Mouse (Mus musculus) neural tube, embryonic 13.5 days (tissue): ENCODE results near the gene Atp1a4. TPM values are rescaled to one million over a fixed set of nuclear protein-coding genes. Genes with fewer than 3 reads are reported as not detected.

ENCODE experiments used
- ATAC-seq: fragments of 200-750 bp; cut with Nextera tagmentation; 2 replicates; pipeline ENCODE4 v1.8.0; 2017; ENCODE audit warnings: low read depth, mild to moderate bottlenecking, moderate TSS enrichment, moderate library complexity
- H3K27ac ChIP-seq: fragments of 300-500 bp; sonication (generic); replicated peaks from 2 replicates; pipeline ENCODE4 v1.5.1; 2015; ENCODE audit warnings: moderate library complexity, mild to moderate bottlenecking, inconsistent platforms
- H3K27me3 ChIP-seq: fragments of 300-500 bp; sonication (generic); 2 replicates; pipeline ENCODE4 v1.6.1; 2015; ENCODE audit warnings: mild to moderate bottlenecking, inconsistent platforms
- H3K36me3 ChIP-seq: fragments of 300-500 bp; sonication (generic); 2 replicates; pipeline ENCODE4 v1.6.1; 2015; ENCODE audit warnings: mild to moderate bottlenecking, inconsistent platforms
- H3K4me1 ChIP-seq: fragments of 300-500 bp; sonication (generic); replicated peaks from 2 replicates; pipeline ENCODE4 v1.6.1; 2015; ENCODE audit warnings: inconsistent platforms
- H3K4me2 ChIP-seq: fragments of 300-500 bp; sonication (generic); 2 replicates; pipeline ENCODE4 v1.6.1; 2015; ENCODE audit warnings: inconsistent platforms, mild to moderate bottlenecking, moderate library complexity
- H3K4me3 ChIP-seq: fragments of 300-500 bp; sonication (generic); 2 replicates; pipeline ENCODE4 v1.5.1; 2015; ENCODE audit warnings: mild to moderate bottlenecking, inconsistent platforms
- H3K9ac ChIP-seq: fragments of 300-500 bp; sonication (generic); 2 replicates; pipeline ENCODE4 v1.6.1; 2015; ENCODE audit warnings: moderate library complexity, mild to moderate bottlenecking, inconsistent platforms
- H3K9me3 ChIP-seq: fragments of 300-500 bp; sonication (generic); 2 replicates; pipeline ENCODE4 v1.6.1; 2016; ENCODE audit warnings: inconsistent platforms
- WGBS: fragments of 180-500 bp; shearing (Covaris S2); methylation state at CpG from one replicate; pipeline ENCODE4 v1.1.7; 2015; 5-methylcytosine and 5-hydroxymethylcytosine counted together
- polyA plus RNA-seq: library from polyadenylated mRNA; unstranded; fragments of >200 nt; fragmentation: Nextera tagmentation; extraction: Ambion mirVana; gene quantifications from 2 replicates; pipeline ENCODE4 v1.2.1, GENCODE M21; 2015

Atp1a4 gene
- not detected in 2 replicates for polyA plus RNA-seq

DNA sequence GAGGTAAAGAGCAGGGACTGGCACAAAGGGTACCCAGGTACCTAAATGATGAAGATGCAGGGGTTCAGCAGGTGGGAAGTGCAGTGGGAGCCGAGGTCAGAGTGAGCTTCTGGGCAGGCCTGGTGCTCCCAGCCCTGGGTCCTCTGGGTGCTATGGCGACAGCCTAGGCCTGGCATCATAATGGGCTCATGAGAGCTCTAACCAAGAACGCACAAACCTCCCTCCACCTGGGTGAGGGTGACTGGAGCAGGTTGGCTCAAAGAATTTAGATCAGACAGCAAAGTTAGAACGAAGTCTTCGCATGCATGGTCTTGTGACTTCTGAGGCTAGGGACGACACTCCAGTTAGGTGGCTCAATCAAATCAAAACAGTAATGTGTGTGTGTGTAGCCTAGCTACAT, at the start of gene Atp1a4:
Atp1a4 (minus strand) TSS at position 101 of the 400 bp plus-strand sequence.
- H3K36me3 ChIP-seq: no peaks in the 10 kb centered on the region
- WGBS: 92% methylated on average over 6 of the region's 6 CpGs
- H3K4me3 ChIP-seq: no peak within 1 kb of the TSS
- no peaks in the 10 kb centered on the region for H3K27me3 ChIP-seq
- no peak for ATAC-seq
- H3K4me1 ChIP-seq: peaks cover 13% of the 10 kb centered on the region
- H3K9ac ChIP-seq: no peak within 1 kb of the TSS
- H3K27ac ChIP-seq: no peak within 1 kb of the TSS
- no peak within 1 kb of the TSS for H3K4me2 ChIP-seq
- H3K9me3 ChIP-seq: no peaks in the 10 kb centered on the region

DNA sequence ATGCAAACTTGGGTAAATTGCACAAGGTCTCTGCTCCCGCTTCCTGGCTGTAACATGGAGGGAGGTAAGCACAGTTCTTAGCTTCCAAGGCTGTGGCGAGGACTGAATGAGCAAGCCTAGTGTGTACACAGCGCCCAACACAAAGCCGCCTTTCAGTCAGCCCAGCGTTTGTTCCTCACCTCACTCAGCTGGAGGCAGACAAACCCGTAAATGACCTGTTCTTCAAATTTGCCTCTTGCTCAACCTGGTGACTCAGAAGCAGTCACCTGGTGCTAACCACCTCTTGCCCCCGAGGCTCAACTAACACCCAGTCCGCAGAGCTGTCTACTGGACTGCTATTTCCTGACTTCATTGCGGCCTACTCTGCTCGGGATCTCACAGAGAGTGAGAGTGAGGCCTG, 49.7 kb upstream of the Atp1a4 start:
- no peak overlapping the region for H3K4me3 ChIP-seq
- no peaks in the 10 kb centered on the region for H3K9me3 ChIP-seq
- no peak overlapping the region for H3K9ac ChIP-seq
- 57% methylated on average over 10 of the region's 10 CpGs for WGBS
- no peak overlapping the region for H3K4me2 ChIP-seq
- no peak for ATAC-seq
- peaks cover 50% of the 10 kb centered on the region for H3K4me1 ChIP-seq
- no peaks in the 10 kb centered on the region for H3K36me3 ChIP-seq
- H3K27me3 ChIP-seq: no peaks in the 10 kb centered on the region
- H3K27ac ChIP-seq: peak overlapping the region; percentile 29; the same call in 1 of the 2 replicates

DNA sequence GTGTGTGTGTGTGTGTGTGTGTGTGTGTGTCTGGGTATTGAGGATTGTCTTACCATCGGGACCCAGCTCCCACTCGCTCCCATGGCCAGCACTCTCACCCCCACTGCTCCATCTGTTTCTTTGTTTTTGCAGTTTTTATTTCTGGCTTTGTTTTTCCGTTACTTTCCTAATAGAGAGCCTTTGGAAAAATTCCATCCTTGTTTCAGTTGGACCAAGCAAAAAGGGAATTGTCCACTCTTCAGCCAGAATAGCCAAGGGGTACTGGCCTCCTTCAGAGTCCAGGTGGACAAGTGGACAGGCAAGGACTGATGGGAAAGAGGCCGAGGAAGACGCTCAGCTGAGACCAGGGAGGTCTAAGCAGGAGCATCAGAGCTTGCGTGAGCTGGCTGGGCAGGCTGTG, 48.7 kb upstream of the Atp1a4 start:
- Histone ChIP-seq H3K4me2 (no peak overlapping the region), H3K36me3 (no peaks in the 10 kb centered on the region), H3K27me3 (no peaks in the 10 kb centered on the region), H3K4me3 (no peak overlapping the region), H3K4me1 (peaks cover 54% of the 10 kb centered on the region), H3K27ac (0 out of 2 replicates have a peak overlapping the region, but pooled peaks have one; percentile 38), H3K9ac (no peak overlapping the region), H3K9me3 (no peaks in the 10 kb centered on the region)
- no peak for ATAC-seq
- 84% methylated on average over 6 of the region's 6 CpGs for WGBS

DNA sequence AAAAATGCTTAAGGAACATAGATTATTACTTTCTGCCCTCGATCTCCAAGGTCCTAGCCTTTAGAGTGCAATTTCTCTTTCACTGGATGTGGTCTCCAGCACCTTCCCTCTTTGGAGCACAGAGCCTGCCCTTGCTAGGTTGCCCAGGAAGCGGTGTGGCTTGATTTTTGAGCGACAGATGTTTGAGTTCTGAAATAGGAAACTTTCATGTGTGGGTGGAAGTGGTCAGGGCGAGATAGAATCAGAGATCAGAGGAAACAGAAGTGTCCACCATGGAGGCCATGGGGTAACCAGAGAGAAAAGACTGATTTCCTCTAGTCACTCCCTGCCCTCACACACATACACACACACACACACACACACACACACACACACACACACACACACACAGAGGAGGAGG, 48.0 kb upstream of the Atp1a4 start:
- Histone ChIP-seq H3K9ac (no peak overlapping the region), H3K4me3 (no peak overlapping the region), H3K9me3 (no peaks in the 10 kb centered on the region), H3K36me3 (no peaks in the 10 kb centered on the region), H3K27me3 (no peaks in the 10 kb centered on the region), H3K4me2 (no peak overlapping the region), H3K27ac (no peak overlapping the region), H3K4me1 (peaks cover 54% of the 10 kb centered on the region)
- no peak for ATAC-seq
- 93% methylated on average over 4 of the region's 4 CpGs for WGBS

DNA sequence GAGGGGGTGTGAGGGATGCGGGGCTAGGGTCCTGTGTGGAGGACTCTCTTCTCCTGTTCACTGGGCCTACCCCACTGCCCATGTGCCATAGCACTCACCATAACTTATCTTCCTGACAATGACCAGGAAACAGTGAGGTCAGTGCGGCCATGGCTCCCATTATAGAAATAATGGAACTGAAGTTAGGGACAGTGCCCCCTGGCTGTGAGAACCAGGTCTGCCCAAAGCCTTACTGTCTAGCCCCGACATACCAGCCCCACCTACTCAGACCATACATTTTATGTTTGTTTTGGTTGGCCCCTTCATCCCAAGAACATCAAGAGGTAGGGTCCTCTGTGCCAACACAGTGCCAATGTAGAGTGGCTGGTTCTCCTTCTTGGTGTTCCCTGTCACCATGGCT, 47.4 kb upstream of the Atp1a4 start:
- Histone ChIP-seq H3K36me3 (no peaks in the 10 kb centered on the region), H3K27ac (no peak overlapping the region), H3K9me3 (no peaks in the 10 kb centered on the region), H3K4me1 (peaks cover 54% of the 10 kb centered on the region), H3K4me3 (no peak overlapping the region), H3K27me3 (no peaks in the 10 kb centered on the region), H3K4me2 (no peak overlapping the region), H3K9ac (no peak overlapping the region)
- 67% methylated on average over 3 of the region's 3 CpGs for WGBS
- ATAC-seq: no peak

DNA sequence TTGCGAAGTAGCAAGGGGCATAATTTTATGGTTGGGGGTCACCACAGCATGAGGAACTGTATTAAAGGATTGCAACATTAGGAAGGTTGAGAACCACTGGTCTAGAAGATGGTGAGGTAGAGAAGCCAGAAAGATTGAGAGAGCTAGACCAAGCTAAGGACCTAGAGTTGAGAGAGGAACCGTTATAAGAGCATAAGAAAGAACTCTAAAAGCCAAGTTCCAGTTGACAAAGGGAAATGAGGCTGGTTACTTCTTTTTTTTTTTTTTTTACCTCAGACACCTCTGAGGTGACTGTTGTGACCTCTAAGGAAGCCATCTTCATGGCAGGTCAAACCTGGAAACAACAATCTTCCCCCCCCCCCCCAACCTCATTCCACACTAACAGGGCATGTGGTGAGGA, 46.9 kb upstream of the Atp1a4 start:
- Histone ChIP-seq H3K9me3 (no peaks in the 10 kb centered on the region), H3K27me3 (no peaks in the 10 kb centered on the region), H3K36me3 (no peaks in the 10 kb centered on the region), H3K27ac (no peak overlapping the region), H3K4me1 (peaks cover 53% of the 10 kb centered on the region), H3K9ac (no peak overlapping the region), H3K4me2 (no peak overlapping the region), H3K4me3 (no peak overlapping the region)
- 89% methylated on average over 2 of the region's 2 CpGs for WGBS
- ATAC-seq: no peak

DNA sequence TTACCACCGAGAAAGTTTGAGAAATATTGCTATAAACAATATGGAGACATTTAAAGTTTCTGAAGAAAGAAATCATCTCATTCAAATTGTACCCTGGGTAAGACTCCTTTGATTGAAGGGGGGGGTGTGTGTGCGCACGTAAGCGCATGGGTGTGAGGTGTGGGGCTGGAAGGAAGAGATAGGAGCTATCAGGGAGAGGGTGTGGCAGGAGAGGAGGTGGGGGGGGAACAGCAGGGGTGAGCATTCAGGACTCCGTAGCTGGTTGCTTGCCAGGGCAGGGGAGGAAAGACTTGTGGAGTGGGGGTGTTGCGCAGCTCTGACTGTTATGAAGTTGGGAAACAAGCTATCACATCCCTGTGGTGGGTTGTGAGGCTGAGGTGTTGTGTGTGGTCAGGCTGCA, 46.2 kb upstream of the Atp1a4 start:
- ATAC-seq: no peak
- no peaks in the 10 kb centered on the region for H3K36me3 ChIP-seq
- H3K27ac ChIP-seq: no peak overlapping the region
- H3K4me2 ChIP-seq: no peak overlapping the region
- H3K9ac ChIP-seq: no peak overlapping the region
- H3K4me1 ChIP-seq: peaks cover 53% of the 10 kb centered on the region
- H3K9me3 ChIP-seq: no peaks in the 10 kb centered on the region
- no peaks in the 10 kb centered on the region for H3K27me3 ChIP-seq
- whole genome bisulfite sequencing: 75% methylated on average over 6 of the region's 6 CpGs
- no peak overlapping the region for H3K4me3 ChIP-seq

DNA sequence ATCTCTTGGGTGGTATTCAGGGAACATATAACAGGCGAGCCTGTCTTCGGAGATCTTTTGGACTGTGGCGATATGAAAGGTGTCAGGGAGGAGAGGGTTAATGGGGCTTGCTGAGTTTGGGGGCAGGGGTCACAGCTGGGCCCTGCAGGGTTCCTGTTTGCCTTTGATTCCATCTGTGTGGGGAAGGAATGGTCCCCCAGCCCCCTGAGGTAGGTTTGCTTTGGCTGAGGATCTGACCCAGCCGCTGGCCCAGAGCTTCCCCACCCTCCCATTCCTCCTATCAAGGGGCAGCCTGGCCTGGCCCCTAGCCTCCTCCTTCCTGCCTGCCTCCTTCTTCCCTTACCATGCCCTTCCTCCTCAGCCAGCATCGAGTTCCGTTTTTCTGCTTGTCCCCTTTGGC, 44.6 kb upstream of the Atp1a4 start:
- H3K9ac ChIP-seq: no peak overlapping the region; the same call in 1 of the 2 replicates
- H3K9me3 ChIP-seq: no peaks in the 10 kb centered on the region
- H3K4me1 ChIP-seq: peaks cover 47% of the 10 kb centered on the region
- no peak overlapping the region for H3K27ac ChIP-seq
- ATAC-seq: no peak
- H3K36me3 ChIP-seq: no peaks in the 10 kb centered on the region
- WGBS: 15% methylated on average over 6 of the region's 6 CpGs
- no peaks in the 10 kb centered on the region for H3K27me3 ChIP-seq
- H3K4me2 ChIP-seq: no peak overlapping the region
- no peak overlapping the region for H3K4me3 ChIP-seq

DNA sequence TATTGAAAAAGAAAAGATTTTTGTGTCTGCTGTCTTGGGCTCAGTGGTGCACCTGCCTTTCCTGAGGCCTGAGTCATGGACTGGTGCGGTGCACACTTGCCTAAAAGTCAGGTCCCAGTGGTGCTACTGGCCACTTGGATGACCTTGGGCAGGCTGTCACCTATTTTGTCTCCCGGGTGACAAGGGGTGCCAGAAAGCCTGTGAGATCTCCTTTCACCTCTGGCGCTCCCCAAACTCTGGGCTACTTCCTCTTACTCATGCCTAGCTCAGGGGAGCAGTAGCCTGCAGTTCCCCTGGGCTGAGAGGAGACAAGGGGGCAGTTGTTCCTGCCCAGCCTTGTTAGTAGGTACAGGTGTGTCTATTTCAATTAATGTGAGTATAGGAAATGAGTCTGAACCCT, 44.1 kb upstream of the Atp1a4 start:
- 0 out of 2 replicates have a peak overlapping the region, but pooled peaks have one; percentile 18 for H3K27ac ChIP-seq
- WGBS: 65% methylated on average over 3 of the region's 3 CpGs

DNA sequence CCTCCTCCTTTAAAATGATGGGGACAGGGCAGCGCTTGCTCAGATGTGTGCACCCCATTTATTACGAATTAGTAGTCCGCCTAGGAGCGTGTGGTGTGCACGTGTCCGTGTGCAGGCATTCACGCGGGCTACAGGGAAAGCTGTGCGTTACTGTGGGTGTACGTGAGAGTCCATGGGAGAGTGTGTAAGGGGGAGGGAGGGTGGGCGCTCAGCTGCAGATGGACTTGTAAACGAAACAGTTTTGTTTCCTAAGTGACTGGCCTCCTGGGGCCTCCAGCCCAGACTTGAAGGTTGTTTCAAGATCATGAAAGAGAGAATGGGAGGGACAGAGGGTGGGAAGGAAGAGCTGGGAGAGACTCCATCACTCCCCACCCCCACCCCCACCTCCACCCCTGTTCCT, 43.0 kb upstream of the Atp1a4 start:
- H3K36me3 ChIP-seq: no peaks in the 10 kb centered on the region
- 20% methylated on average over 12 of the region's 12 CpGs for WGBS
- no peak overlapping the region for H3K4me2 ChIP-seq
- no peaks in the 10 kb centered on the region for H3K27me3 ChIP-seq
- ATAC-seq: peak; percentile 22; the same call in 1 of the 2 replicates
- H3K4me1 ChIP-seq: peaks cover 58% of the 10 kb centered on the region
- 0 out of 2 replicates have a peak overlapping the region, but pooled peaks have one; percentile 18 for H3K27ac ChIP-seq
- H3K9ac ChIP-seq: no peak overlapping the region
- H3K9me3 ChIP-seq: no peaks in the 10 kb centered on the region
- H3K4me3 ChIP-seq: no peak overlapping the region

More for the DNA sequence above, 44.1 kb upstream of the Atp1a4 start:
- Histone ChIP-seq H3K4me3 (no peak overlapping the region), H3K27me3 (no peaks in the 10 kb centered on the region), H3K4me2 (no peak overlapping the region), H3K36me3 (no peaks in the 10 kb centered on the region), H3K9me3 (no peaks in the 10 kb centered on the region), H3K4me1 (peaks cover 47% of the 10 kb centered on the region), H3K9ac (no peak overlapping the region; the same call in 1 of the 2 replicates)
- no peak for ATAC-seq

DNA sequence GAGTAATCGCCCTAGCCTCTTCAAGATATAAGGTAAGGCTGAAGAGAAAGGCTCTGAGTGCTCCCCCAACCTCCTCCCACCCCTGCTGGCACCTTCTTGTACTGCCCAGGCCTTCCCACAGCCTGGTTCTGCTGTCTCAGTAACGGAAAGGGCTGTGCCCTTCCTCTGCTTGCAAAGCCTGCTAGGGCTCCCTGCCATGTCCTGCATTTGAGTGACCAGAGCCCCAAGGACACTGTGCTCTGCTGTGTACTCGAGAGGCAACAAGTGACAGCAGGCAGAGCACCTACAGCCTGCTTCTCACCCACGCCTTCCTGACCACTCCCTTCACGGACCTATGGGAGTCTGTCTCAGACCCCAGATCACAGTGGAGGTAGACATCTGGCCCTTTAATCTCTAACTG, 42.0 kb upstream of the Atp1a4 start:
- Histone ChIP-seq H3K9ac (no peak overlapping the region), H3K4me3 (no peak overlapping the region), H3K36me3 (no peaks in the 10 kb centered on the region), H3K9me3 (no peaks in the 10 kb centered on the region), H3K4me2 (no peak overlapping the region), H3K4me1 (peaks cover 66% of the 10 kb centered on the region), H3K27me3 (no peaks in the 10 kb centered on the region), H3K27ac (no peak overlapping the region)
- WGBS: 68% methylated on average over 5 of the region's 5 CpGs
- ATAC-seq: no peak

DNA sequence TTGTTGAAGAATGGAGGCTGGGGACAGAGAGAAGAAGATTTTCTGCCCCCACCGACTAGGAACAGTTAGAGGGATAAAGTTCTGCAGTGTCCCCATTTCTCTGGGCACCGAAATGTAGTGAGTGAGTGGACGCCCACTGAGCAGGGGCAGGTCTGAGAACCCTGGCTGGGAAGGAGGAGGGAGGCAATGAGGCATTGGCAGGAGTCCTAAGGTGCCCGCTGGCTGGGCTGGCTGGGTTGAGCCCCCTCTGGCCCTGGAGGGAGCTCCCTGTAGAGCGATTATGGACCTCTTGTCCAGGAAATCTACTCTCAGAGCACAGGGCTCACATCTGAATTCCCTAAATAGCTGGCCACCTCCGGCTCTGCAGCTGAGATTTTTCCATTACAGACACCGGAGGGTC, 41.3 kb upstream of the Atp1a4 start:
- H3K36me3 ChIP-seq: no peaks in the 10 kb centered on the region
- 60% methylated on average over 7 of the region's 7 CpGs for WGBS
- no peak overlapping the region for H3K9ac ChIP-seq
- H3K27ac ChIP-seq: no peak overlapping the region
- no peak overlapping the region for H3K4me2 ChIP-seq
- peaks cover 74% of the 10 kb centered on the region for H3K4me1 ChIP-seq
- no peaks in the 10 kb centered on the region for H3K27me3 ChIP-seq
- no peak for ATAC-seq
- no peaks in the 10 kb centered on the region for H3K9me3 ChIP-seq
- no peak overlapping the region for H3K4me3 ChIP-seq
